Mouse (Mus musculus): Measurements from ENCODE around the gene Arglu1.

Arglu1 gene

DNA sequence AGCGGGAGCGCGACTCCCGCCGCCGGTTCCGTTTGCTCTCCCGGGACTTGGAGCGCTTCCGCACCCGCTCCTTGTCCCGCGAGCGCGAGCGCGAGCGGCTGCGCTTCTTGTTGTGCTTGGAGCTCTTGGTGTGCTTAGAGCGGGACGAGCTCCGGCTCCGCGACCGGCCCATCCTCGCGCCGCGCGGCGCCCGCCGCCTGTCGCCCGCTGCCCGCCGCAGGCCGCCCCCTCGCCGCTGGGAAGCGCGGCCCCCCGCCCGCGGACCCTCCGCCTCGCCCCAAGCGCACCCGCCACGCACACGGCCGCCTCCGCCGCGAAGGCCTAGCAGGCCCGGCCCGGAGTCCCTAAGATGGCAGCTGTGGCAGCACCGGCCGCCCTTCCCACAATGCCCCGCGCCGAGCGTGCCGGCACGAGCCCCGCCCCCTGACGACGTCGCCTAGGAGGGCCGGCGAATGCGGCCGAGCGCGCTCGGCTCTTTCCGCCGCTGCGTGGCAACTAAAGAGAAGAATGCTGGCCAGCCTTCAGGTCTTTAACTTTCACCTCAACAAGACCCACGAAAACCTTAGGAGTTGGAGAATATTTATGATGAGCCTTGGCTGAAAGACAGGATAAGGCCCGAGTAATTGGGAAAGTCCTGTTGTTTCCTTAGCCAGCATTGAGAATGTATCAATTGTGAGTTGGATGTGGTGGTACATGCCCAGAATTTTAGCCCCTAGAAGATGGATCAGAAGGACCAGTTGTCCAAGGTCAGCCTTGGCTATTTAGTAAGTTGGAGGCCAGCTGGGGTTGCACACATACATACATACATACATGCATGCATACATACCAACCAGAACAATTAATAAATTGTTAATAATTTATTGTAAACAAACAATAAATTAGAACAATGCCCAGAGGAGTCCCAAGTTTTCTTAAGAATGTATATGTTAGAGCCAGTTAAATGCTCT lies at the start of gene Arglu1:
Gene Arglu1, minus strand, starts transcription at position 376 of the 947 bp plus-strand sequence.
- peak; percentile 96 for DNase-seq

- no peak for DNase-seq
Measured at GRCm38 (mm10) chr8:8737271-8737670, 47.0 kb upstream of the Arglu1 start.

DNA sequence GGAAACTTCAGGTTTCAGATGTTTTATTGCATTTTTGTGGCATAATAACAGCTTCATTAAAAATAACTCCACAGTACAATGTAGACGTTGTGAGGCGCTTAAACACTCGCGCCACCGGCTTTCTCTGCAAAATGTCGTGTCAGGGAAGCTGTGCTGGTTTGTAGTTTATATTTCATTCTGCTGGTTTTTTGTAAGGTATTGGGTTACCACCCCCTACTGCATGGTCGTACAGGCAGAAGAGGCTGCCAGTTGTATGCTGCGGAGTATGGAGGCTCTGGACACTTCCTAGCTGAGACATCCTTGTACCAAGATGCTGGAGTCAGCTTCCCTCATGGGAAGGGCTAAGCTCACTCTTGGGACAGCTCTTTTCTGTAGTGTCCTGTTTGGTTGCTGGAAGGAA lies 46.5 kb upstream of the Arglu1 start:
- DNase-seq, result no peak

GRCm38 (mm10) chr8:8733804-8734203 lies 43.5 kb upstream of the Arglu1 start:
- DNase-seq, result no peak

DNA sequence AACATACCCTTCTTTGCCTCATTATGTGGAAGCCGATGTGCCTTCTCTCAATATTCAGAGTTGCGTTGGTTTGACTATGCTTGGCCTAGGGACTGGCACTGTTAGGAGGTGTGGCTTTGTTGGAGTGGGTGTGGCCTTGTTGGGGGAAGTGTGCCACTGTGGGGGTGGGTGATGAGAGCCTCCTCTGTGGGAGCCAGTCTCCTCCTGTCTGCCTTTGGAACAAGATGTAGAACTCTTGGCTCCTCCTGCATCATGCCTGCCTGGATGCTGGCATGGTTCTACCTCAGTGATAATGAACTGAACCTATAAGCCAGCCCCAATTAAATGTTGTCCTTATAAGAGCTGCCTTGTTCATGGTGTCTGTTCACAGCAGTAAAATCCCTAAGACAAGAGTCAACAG lies 38.3 kb upstream of the Arglu1 start:
- no peak for DNase-seq

DNA sequence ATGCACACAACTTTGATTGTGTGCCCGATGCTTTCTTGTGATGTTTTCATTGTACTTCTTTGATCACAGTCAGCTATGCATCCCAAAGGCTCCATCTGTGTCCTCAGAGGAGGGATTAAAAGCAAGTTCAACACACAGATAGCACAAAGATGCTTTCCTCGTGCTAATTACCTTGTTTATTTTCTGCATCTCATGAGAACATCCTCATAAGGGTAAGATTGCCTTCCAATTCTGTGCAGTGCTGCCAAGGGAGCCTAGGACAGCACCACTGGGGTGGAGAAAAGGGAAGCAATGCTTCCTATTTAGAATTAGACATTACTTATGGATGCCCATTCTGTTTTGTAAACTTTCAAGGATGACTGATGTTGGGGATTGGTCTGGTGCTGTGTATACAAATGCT lies 36.2 kb upstream of the Arglu1 start:
- DNase-seq, result no peak

DNA sequence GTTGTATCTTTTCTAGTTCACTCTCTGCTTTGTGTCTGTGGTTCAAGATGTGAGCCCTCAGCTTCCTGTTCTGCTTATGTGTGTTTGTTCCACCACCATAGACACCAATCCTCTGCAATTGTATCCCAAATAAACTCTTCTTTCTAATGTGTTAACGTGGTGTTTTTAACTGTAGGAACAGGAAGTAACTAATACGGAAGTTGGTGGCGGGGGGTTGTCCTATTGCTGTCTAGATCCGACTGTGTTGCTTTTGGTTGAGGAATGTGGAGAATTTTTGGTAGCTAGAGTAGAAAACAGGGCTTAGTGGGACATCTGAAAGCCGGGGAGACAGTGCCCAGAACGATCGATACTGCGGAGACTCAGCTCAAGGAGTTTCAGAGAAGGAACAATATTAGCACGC lies 14.5 kb upstream of the Arglu1 start:
- no peak for DNase-seq

DNA sequence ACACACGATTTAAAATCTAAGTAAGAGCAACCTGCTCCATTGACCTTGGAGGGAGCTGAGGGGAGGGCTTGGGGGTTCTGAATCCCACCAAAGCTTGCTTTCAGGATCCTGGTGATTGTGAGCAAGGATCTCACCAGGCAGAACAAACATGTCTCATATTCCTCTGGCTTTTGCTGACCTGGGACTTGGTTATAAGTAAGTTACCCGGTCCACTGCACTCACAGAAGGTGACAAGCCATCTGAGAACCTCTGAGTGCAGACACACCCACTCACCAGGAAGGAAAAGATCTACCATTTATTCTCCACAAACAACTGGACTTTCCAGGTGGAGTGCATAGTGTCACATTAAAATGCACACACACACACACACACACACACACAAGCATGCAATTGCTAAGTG lies 13.3 kb upstream of the Arglu1 start:
- DNase-seq, result no peak

GRCm38 (mm10) chr8:8700821-8701220 lies 10.5 kb upstream of the Arglu1 start:
- DNase-seq, result no peak

DNA sequence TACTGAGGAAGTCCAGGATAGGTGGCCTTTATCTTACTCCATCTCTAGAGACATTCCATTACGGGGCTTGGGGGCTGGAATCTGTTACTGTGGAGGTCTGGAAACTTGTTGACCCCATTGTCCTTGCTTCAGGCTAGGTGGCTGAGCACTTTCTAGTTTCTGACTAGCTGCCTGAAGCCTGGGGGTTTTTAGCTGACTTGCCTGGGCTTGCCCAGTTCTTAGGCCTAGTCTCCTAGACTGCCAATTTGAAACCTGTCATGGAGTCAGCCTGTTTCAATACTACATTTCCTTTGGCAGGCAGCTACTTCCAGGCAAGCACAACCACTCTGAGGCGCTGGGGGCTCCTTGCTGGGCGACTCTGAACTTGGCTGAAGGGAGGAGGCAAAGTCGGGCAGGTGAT lies 9.9 kb upstream of the Arglu1 start:
- DNase-seq, result no peak

- peak; percentile 61 for DNase-seq
Measured at GRCm38 (mm10) chr8:8689454-8690145, 721 bp downstream of the Arglu1 start.

GRCm38 (mm10) chr8:8688823-8689453 lies 1.4 kb downstream of the Arglu1 start:
- no peak for DNase-seq

DNA sequence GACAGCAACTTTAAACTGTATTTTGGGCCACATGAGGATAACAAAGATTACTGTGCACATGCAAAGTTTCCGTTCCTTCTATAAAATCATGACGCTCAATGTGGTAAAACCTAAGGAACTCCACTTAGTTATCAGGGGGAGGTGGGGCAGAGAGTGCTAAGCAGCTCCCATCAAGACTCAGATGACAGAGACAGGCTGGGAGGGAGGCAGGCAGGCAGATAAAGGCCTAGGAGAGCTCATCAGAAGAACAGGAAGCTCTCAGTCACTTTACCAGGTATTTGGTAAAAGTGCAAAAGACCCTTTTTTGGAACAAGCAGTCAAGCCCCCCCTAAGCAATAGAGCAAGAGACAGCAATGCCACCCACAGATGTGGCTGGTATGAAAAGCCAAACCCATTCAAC lies 4.8 kb downstream of the Arglu1 start:
- no peak for DNase-seq

DNA sequence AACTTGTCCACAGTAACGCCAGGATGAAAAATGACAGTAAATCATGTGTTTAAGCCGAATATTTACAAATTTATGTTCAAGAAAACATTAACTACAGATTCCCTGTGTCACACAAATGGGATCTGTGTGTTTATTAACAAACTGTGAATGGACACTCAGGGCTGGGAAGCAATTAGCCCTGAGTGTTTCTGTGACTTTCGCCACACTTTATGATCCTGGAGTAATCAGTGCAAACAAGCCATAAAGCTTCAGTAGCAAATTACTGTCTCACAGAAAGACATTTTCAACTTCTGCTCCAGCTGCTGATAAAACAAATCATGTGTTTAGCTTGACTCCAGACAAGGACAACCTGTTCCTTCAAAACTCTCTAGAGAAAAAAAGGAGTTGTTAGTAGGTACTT lies 7.6 kb downstream of the Arglu1 start:
- no peak for DNase-seq

GRCm38 (mm10) chr8:8678236-8678635 lies 12.1 kb downstream of the Arglu1 start:
- DNase-seq, result no peak

DNA sequence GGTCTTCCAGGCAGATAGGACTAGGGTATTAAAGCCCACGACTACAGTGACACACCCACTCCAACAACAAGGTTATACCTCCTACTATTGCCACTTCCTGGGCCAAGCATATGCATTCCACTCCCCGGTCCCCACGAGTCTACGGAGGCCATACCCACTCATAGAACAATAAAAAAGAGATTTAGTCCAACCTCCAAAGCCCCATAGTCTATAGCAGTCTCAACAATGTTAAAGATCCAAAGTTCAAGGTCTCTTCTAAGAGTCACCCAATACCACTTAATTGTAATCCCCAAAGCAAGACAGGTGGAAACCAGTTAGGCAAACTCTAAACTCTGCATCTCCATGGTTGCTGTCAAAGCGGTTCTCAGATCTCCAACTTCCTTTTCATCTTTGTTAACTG lies 15.5 kb downstream of the Arglu1 start:
- DNase-seq, result no peak

DNA sequence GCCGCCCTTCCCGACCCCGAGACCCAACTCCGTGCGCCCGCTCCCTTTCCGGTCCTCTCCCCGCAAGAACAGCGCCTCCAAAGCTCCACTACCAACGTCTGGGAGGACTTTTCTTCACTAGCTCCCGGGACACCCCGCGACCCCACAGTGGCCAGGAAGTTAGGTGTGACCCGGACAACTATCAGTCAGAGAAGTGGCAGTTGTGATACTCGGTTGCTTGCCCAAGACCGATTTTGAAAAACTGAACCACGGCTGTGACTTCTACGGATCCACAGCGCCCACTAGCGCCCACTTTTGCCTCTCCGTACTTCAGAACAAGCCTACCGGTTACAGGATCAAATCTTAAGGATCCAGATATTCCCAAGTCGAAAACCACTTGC lies 28.6 kb downstream of the Arglu1 start:
- DNase-seq, result peak; percentile 84

DNA sequence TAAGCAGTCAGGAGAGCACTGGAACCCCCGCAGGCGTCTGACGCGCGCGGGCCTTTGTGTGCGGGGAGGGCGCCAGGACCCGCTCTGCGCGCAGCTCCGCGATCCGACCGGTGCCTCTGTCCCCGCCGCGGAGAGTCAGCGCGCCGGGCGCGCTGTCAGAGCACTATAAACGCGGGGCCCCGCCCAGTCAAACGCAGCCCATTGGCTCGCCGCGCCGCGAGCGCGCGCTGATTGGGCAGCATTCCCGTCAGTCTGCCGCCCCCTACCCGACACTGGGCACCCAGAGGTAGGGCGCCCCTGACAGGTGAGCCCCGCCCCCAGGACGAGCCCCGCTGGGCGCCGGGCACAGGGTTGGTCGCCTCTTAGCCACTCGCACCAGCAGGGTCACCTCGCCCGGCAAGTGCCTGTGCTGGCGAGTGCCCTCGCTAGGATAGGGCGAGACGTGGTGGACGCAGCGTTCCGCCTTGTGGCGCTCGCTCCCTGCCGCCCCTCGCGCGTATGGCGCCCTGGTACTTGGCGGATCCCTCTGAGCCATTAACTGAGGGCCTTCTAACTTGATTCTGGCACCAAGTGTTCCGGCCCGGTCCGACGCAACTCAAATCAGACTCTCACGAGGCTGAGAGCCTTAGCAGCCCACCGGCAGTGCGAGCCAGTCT lies 29.1 kb downstream of the Arglu1 start, which contains the start of gene Efnb2:
Gene Efnb2, minus strand, starts transcription at position 140 of the 656 bp plus-strand sequence.
- DNase-seq, result peak; percentile 94

GRCm38 (mm10) chr8:8660307-8661098 lies 29.8 kb downstream of the Arglu1 start:
- no peak for DNase-seq

GRCm38 (mm10) chr8:8659503-8660306 lies 30.6 kb downstream of the Arglu1 start:
- no peak for DNase-seq
